In genomic region chr15:50996296-50996695, GRCm38 (mm10) we compare ENCODE assay signal across 19 mouse cellular contexts.
"Had no signal": no experiment of that assay in that cellular context is flagged by ENCODE, and none has a peak within 500 bp of the region (broad histone marks: within the 10 kb centered on the region; RNA-seq: fewer than 3 reads in every experiment).

No protein-coding gene starts in this region.

- DNase-seq: heart, postnatal 36 days; heart, postnatal 4 days; kidney, adult 18-20 months; kidney, postnatal 10 days; layer of hippocampus, adult 9-11 months; layer of hippocampus, postnatal 36 days had no signal

- H3K27me3 ChIP-seq: heart, embryonic 12.5 days; heart, embryonic 13.5 days; heart, embryonic 15.5 days; hindbrain, embryonic 12.5 days; hindbrain, embryonic 13.5 days; hindbrain, embryonic 15.5 days; intestine, embryonic 15.5 days; kidney, embryonic 15.5 days had no signal

- H3K4me3 ChIP-seq: heart, adult 2 months; heart, embryonic 10.5 days; heart, embryonic 12.5 days; heart, embryonic 13.5 days; heart, embryonic 15.5 days; hindbrain, embryonic 10.5 days; hindbrain, embryonic 12.5 days; hindbrain, embryonic 13.5 days; hindbrain, embryonic 15.5 days; intestine, embryonic 15.5 days; kidney, embryonic 15.5 days; left cerebral cortex, adult 2 months had no signal

- H3K4me1 ChIP-seq: heart, embryonic 10.5 days; hindbrain, embryonic 10.5 days; hindbrain, embryonic 12.5 days; intestine, embryonic 15.5 days; kidney, embryonic 15.5 days had no signal

- H3K27ac ChIP-seq: heart, adult 2 months; heart, embryonic 10.5 days; heart, embryonic 13.5 days; heart, embryonic 15.5 days; hindbrain, embryonic 10.5 days; hindbrain, embryonic 12.5 days; hindbrain, embryonic 13.5 days; intestine, embryonic 15.5 days; kidney, embryonic 15.5 days; kidney, postnatal 0 days; left cerebral cortex, adult 2 months had no signal

- H3K36me3 ChIP-seq: heart, embryonic 10.5 days; heart, embryonic 12.5 days; heart, embryonic 13.5 days; heart, embryonic 15.5 days; hindbrain, embryonic 10.5 days; hindbrain, embryonic 12.5 days; hindbrain, embryonic 13.5 days; hindbrain, embryonic 15.5 days; intestine, embryonic 15.5 days; kidney, embryonic 15.5 days had no signal
